Comparison of ENCODE assay signal across 18 mouse cellular contexts in the genomic region with DNA sequence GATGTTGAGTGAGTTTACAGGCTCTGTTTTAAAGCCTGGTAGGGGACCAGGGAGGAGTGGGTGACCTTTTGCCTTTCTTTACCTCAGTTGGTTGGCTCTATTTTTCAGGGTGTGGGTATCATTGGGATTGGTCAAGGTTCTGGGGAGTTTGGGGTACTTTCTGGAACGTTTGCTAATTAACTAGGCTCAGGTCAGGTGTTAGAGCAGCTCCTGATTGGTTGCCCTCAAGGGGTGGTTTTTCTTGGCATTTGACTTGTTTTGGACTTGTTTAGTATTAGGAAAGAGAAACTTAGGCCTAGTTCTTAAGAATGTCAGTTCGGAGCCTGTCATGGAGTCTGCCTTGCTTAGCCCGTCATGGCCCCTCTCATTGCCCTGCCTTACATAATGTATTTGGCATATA. TPM values are rescaled to one million over a fixed set of nuclear protein-coding genes. Genes with fewer than 3 reads are reported as not detected.
DNase-seq lines count a peak whose midpoint lies in the region; TF ChIP-seq lines count a peak whose summit lies in the region.
"Had no signal": no experiment of that assay in that cellular context is flagged by ENCODE, and none has a peak within 500 bp of the region (broad histone marks: within the 10 kb centered on the region; RNA-seq: fewer than 3 reads in every experiment).

No protein-coding gene starts in this region.

- H3K9ac ChIP-seq in liver, adult 2 months (ENCODE audit: low read depth, low read length), result no peak overlapping the region
- H3K9ac ChIP-seq: hindbrain, embryonic 12.5 days had no signal

- no peak for TF ChIP-seq POLR2A in kidney, adult 2 months (IDR thresholded peaks at IDR 0.05; ENCODE audit: low read depth, low read length)
- no peak for TF ChIP-seq POLR2A in liver, adult 2 months (IDR thresholded peaks at IDR 0.05; ENCODE audit: extremely low read depth, insufficient read depth, low read length)

- no peaks in the 10 kb centered on the region for H3K27me3 ChIP-seq in kidney, adult 2 months (replicated peaks; ENCODE audit: control insufficient read depth, insufficient read depth, low read length)
- no peaks in the 10 kb centered on the region for H3K27me3 ChIP-seq in liver, adult 2 months (ENCODE audit: control insufficient read depth, insufficient read depth, low read length)
- H3K27me3 ChIP-seq: hindbrain, embryonic 12.5 days had no signal

- no peak overlapping the region for H3K4me3 ChIP-seq in kidney, adult 2 months (ENCODE audit: insufficient read depth, low read depth, low read length)
- H3K4me3 ChIP-seq in liver, adult 2 months (ENCODE audit: insufficient read depth, low read depth, low read length), result no peak overlapping the region
- H3K4me3 ChIP-seq: embryonic facial prominence, embryonic 10.5 days; gastrocnemius, adult 2 months; heart, embryonic 10.5 days; hindbrain, embryonic 12.5 days had no signal

- DNase-seq in kidney, adult 2 months, result peak; percentile 85
- DNase-seq in kidney, postnatal 10 days, result no peak
- peak; percentile 75 for DNase-seq in liver, adult 2 months (ENCODE audit: extremely low read depth, low read depth, low spot score)
- no peak for DNase-seq in liver
- DNase-seq in ES-CJ7 (ENCODE audit: low read depth, low spot score), result peak; percentile 46
- DNase-seq in adipocyte (ENCODE audit: low spot score), result peak; percentile 68
- DNase-seq in adrenal gland, adult (ENCODE audit: inconsistent age in 2 of 2, low spot score in 1 of 2), result no peak
- DNase-seq: adrenal gland, adult 2 months; adrenal gland, postnatal 25 days; cerebellum, adult 18-20 months; cerebellum, adult 9-11 months; gastrocnemius, adult 2 months; gastrocnemius, postnatal 25 days; heart, postnatal 10 days; heart, postnatal 4 days had no signal

- TF ChIP-seq CTCF in kidney, adult 2 months (conservative IDR thresholded peaks at IDR 0.05; ENCODE audit: insufficient read depth, insufficient read length, low read depth, low read length), result no peak
- TF ChIP-seq CTCF in liver, adult 2 months (IDR thresholded peaks at IDR 0.05; ENCODE audit: low read depth, low read length), result no peak

- H3K36me3 ChIP-seq in kidney, adult 2 months (ENCODE audit: control insufficient read depth, insufficient read depth, low read length), result peaks cover 4% of the 10 kb centered on the region; the same call in 1 of the 2 replicates
- H3K36me3 ChIP-seq in liver, adult 2 months (ENCODE audit: control insufficient read depth, insufficient read depth, low read length), result peaks cover 19% of the 10 kb centered on the region

- peaks cover 3% of the 10 kb centered on the region; the same call in 1 of the 2 replicates for H3K79me2 ChIP-seq in liver, adult 2 months (ENCODE audit: control insufficient read depth, insufficient read depth, low read length)

- WGBS in kidney, adult 2 months, result 65% methylated on average over 3 of the region's 3 CpGs
- 60% methylated on average over 3 of the region's 3 CpGs for WGBS in liver, adult 2 months

- peaks cover 9% of the 10 kb centered on the region; the same call in 1 of the 2 replicates for H3K4me1 ChIP-seq in kidney, adult 2 months (ENCODE audit: control insufficient read depth, insufficient read depth, low read length)
- peaks cover 5% of the 10 kb centered on the region; the same call in 1 of the 2 replicates for H3K4me1 ChIP-seq in liver, adult 2 months (ENCODE audit: control insufficient read depth, insufficient read depth, low read length)
- H3K4me1 ChIP-seq: embryonic facial prominence, embryonic 10.5 days; heart, embryonic 10.5 days; hindbrain, embryonic 12.5 days had no signal

- peak overlapping the region; percentile 86 for H3K27ac ChIP-seq in kidney, adult 2 months (ENCODE audit: insufficient read depth, low read depth, low read length)
- peak overlapping the region; percentile 55 for H3K27ac ChIP-seq in liver, adult 2 months (replicated peaks; ENCODE audit: insufficient read depth, low read depth, low read length)
- H3K27ac ChIP-seq: embryonic facial prominence, embryonic 10.5 days; gastrocnemius, adult 2 months; heart, embryonic 10.5 days; hindbrain, embryonic 12.5 days had no signal

RNA-seq across cellular contexts. Expression of gene Fam208a, which starts 8.2 kb away (rescaled TPM):
- polyA plus RNA-seq in kidney, adult 2 months (2012; rRNA removed), result 5.3 and 6.8 TPM in 2 replicates
- total RNA-seq in liver, adult 2 months (2014; rRNA removed), result 37.2 and 43.1 TPM in 2 replicates
- polyA plus RNA-seq in liver, adult 2 months (2012; rRNA removed), result 2.2 and 3.1 TPM in 2 replicates

Comparison
In these comparisons a context has a peak if more than half of its experiments do, and no peak if none do; other contexts are left out.
1. DNase-seq: peak in kidney, adult 2 months (single experiment), liver, adult 2 months (single experiment), ES-CJ7 (single experiment) and adipocyte (single experiment); none in kidney, postnatal 10 days (single experiment), liver (single experiment) and adrenal gland, adult (0 of 2).